ENCODE assay signal across 17 mouse cellular contexts in the genomic region with DNA sequence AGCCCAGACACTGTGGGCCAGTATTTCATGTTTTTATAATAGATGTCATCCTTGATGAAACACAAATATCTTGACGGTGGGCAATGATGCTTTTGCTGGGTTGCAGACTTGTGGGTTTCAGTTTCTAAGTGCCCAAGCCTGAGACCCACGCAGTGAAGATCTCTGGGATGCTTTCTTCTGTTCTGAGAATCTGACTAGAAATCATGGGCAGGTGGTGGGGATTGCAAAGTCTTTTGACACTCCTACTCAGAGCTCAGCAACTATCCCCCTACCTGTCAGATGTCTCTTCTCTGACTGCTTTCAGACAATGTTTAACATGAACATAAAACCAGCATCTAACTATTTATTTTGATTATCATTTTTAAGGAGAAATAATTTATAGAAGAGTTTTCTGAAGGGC. TPM values are rescaled to one million over a fixed set of nuclear protein-coding genes. Genes with fewer than 3 reads are reported as not detected.
DNase-seq lines count a peak whose midpoint lies in the region; ATAC-seq lines count a peak whose summit lies in the region.
"Had no signal": no experiment of that assay in that cellular context is flagged by ENCODE, and none has a peak within 500 bp of the region (broad histone marks: within the 10 kb centered on the region; RNA-seq: fewer than 3 reads in every experiment).

No protein-coding gene starts in this region.

- DNase-seq in frontal cortex, postnatal 10 days (ENCODE audit: low spot score in 2 of 2) = no peak
- peak; percentile 13 for DNase-seq in right cerebral cortex, adult 18-20 months
- no peak for DNase-seq in right cerebral cortex, adult 2 months (ENCODE audit: low spot score in 2 of 2)
- DNase-seq in induced T-regulatory cell, adult 2 months (ENCODE audit: low read depth) = peak; percentile 33
- DNase-seq: adrenal gland, adult 2 months; adrenal gland, postnatal 10 days; adrenal gland, postnatal 25 days; cerebellum, adult 11-12 months; cerebellum, adult 8-10 months; cerebellum, adult 9-11 months; cerebellum, postnatal 14 days; cerebellum, postnatal 36 days; forebrain, postnatal 0 days had no signal

- ATAC-seq in frontal cortex, adult (ENCODE audit: low TSS enrichment) = peak; percentile 84
- ATAC-seq in megakaryocyte progenitor cell, adult 5-6 weeks (replicated peaks; ENCODE audit: poor library complexity) = no peak
- ATAC-seq: forebrain, embryonic 13.5 days had no signal

RNA-seq across cellular contexts. Expression of gene Gprin3, which starts 7.4 kb away (rescaled TPM):
- 0.59 and 0.61 TPM in 2 replicates for total RNA-seq in megakaryocyte progenitor cell, adult 5-6 weeks (2015)
- 0.29 and 0.95 TPM in 2 replicates for total RNA-seq in megakaryocyte progenitor cell, adult 5-6 weeks (2017)
- total RNA-seq: MEL had no signal

Comparison
In these comparisons a context has a peak if more than half of its experiments do, and no peak if none do; other contexts are left out.
1. DNase-seq: peak in right cerebral cortex, adult 18-20 months (single experiment) and induced T-regulatory cell, adult 2 months (single experiment); none in frontal cortex, postnatal 10 days (0 of 2) and right cerebral cortex, adult 2 months (0 of 2).